Mouse (Mus musculus) spleen, postnatal 0 days (tissue): Measurements from ENCODE around the gene Sp2. TPM values are rescaled to one million over a fixed set of nuclear protein-coding genes. Genes with fewer than 3 reads are reported as not detected.

Source experiments
- polyA plus RNA-seq: library from polyadenylated mRNA; unstranded; fragments of >200 nt; fragmentation: Nextera tagmentation; extraction: Ambion mirVana; gene quantifications from 2 replicates; pipeline ENCODE4 v1.2.1, GENCODE M21; 2015

Gene Sp2
- polyA plus RNA-seq: 14.4 and 14.5 TPM in 2 replicates

DNA sequence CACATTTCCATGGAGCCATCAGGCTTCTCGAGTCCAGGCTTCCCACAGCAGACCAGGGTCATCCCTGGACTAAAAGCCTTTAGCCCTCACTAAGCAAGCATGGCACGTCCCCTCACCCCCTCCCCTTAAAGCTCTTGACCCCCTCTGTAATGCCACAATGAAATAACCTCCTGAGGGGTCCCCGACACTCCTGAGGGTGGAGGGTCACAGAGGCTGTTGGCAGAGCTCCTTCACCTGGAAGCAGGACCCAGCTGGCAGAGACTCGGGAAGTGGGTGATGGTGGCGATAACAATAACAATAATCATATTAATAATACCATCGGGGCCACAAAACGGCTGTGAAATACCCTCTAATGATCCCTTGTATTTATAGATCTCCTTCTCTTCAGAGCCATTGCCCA, at the start of gene Sp2:
Sp2 (minus strand) TSS at position 101 of the 400 bp plus-strand sequence.

DNA sequence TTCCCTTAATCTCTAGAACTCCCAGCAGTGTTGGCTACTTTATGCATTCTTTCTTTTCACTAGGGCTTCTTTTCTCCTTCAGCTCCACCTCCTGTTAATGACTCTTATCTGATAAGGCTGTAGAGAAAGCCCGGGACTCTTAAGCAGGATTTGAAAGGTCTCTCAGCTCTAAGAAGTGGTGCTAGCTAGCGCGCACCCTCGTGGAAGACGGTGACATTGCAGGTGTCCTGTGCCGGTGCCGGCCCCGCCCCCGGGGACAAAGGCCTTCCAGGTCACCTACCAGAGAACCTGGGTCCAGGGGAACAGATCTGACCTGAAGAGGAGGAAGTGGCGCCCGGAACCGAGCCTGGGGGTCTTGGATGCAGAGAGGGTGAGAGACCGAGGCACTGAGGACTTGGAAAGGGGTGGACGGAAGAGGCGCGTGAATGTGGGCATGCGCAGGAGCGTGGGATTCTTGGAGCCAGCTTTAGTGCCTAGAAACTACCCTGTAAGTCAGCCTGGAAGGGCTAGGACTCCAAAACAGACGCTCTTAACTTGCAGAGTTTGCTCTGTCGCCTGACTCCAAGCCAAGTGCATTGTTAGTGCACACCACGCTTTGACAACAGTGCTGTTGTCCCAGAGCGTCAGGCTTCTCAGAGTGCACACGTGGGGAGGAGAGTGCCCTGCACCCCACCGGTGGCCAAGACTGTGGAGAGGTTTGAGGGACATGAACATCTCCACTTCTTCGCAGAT, 47.1 kb upstream of the Sp2 start, which contains the start of gene Scrn2:
Scrn2 (plus strand) TSS at position 253 of the 732 bp plus-strand sequence.

DNA sequence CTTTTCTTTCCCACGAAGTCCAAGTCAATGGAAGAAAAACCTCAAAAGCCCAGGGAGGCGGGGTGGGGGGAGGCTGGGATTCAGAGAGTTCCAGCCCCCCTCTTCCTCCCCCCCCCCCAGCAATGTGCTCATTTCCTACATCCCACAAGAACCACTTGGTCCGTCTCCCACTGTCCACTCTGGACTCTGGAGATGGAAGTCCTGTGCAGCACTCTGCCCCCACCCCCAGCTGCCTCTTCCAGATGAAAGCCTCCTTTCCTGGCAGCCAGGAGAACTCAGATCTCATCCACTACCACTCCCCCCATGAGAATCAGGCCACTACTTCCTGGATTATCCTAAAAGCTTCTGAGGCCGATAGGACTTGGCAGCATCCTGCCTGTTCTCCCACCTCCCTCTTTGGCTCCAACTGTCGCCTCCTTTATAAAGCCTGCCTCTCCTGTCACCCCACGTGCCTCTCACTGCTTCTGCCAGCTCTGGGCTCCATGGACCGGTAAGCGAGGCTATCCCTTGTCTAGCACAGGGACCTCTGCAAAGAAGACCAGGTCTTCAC, 30.4 kb upstream of the Sp2 start, which contains the start of gene Sp6:
Sp6 (plus strand) TSS at position 274 of the 550 bp plus-strand sequence.

DNA sequence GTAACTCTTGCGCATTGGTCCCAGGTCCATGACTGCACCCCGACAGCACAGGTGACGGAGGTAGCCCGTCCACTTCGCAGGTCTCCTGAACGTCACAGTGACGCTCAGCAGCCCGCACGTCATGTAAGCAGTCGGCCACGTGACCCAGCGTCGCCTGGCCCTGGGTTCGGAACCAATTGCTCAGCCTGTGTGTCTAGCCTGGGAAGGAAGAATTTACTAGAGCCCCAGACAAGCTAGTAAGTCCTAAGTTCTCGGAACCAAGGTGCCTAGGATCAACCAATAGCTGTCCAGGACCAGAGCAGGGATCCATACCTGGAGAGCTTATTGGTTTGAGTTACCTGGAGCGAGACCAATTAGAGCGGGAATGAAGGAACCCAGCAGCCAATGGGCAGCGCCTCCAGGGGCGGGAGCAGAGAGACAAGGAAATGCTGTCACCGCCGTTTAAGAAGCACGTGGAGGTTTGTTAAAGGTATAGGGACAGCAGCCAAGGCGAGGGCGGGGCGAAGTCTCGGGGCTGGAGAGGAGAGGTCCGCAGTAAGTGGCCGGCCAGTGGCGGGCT, 38.9 kb downstream of the Sp2 start, which contains the start of gene Pnpo:
Pnpo (minus strand) TSS at position 241 of the 559 bp plus-strand sequence.

DNA sequence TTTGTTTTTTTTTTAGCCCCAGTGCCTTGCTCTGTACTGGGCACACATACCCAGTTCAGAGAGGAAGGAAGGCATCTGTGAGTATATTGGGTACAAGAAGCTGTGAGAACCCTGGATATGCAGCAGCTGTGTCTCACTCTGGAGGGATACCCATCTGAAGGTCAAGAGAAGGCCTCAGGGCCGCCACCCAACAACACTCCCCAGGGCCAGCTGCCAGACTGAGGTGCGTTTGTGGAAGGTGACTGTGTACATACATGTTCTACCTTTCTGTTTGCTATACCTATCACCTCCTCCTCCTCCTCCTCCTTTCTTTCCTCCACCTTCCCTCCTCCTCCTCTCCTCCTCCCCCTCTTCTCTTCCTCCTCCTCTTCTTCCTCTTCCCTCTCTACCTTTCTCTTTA, 54.7 kb downstream of the Sp2 start, which contains the start of gene Prr15l:
Prr15l (plus strand) TSS at position 17 of the 400 bp plus-strand sequence.

DNA sequence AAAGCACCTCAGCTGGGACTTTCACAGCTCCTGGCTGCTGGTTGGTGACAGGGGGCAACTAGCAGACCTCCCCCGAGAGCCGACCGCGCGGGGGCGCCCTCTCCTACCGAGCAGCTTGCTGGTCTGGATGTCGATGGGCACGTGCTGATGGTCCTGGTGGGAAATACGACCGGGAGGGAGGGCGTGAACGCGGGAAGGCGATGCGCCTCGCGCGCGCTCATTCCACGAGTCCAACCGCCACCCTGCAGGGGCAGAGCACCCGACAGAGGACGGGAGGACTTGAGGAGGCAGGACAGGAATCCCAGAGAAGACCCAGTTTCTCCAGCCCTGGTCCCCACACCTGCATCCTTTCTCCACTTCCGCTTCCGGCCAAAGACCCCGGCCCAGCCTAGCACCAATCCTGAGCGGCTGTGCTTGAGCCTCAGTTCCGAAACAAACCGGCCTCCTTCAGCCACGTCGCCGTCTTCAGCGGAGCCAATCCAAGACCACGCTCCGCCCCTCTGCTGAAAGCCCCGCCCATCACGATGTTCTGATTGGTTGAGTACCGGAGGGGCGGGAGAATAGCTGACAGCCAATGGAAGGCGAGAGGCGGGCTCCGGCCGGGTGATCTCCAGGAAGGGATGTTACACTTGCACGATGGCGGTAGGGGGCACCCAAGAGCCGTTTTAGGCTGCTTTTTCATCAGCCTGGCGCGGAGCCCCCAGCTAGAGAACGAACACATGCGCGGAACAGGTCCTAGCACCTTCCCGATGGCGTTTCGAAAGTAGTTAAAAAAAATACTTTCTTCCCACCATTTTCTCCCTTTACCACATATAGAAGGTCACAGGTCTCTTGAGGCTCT, 66.5 kb downstream of the Sp2 start, which contains the start of gene Cdk5rap3:
Cdk5rap3 (minus strand) TSS at position 453 of the 841 bp plus-strand sequence.

Other genes with a start within 250 kb of the Sp2 start
- 12.6 and 14.4 TPM in 2 replicates for gene Snx11, start 205.4 kb downstream of the Sp2 start, polyA plus RNA-seq
- gene Cbx1, start 193.8 kb downstream of the Sp2 start, polyA plus RNA-seq: 48.6 and 50.7 TPM in 2 replicates
- 18.3 and 22.8 TPM in 2 replicates for gene Nfe2l1, start 153.0 kb downstream of the Sp2 start, polyA plus RNA-seq
- gene Copz2, start 133.1 kb downstream of the Sp2 start, polyA plus RNA-seq: 33.8 and 42.6 TPM in 2 replicates
- 44.2 and 45.6 TPM in 2 replicates for gene Cdk5rap3, start 66.5 kb downstream of the Sp2 start, polyA plus RNA-seq
- 3.2 and 4.4 TPM in 2 replicates for gene Prr15l, start 54.9 kb downstream of the Sp2 start, polyA plus RNA-seq
- 410 and 492 TPM in 2 replicates for gene Pnpo, start 39.0 kb downstream of the Sp2 start, polyA plus RNA-seq
- gene Sp6, start 30.4 kb upstream of the Sp2 start, polyA plus RNA-seq: 0.11 TPM in 1 of 2 replicates, not detected in the other
- gene Scrn2, start 47.0 kb upstream of the Sp2 start, polyA plus RNA-seq: 6.8 and 8.7 TPM in 2 replicates
- gene Lrrc46, start 58.4 kb upstream of the Sp2 start, polyA plus RNA-seq: 0.41 TPM in 2 replicates
- gene Mrpl10, start 58.6 kb upstream of the Sp2 start, polyA plus RNA-seq: 41.0 and 45.8 TPM in 2 replicates
- gene Osbpl7, start 67.7 kb upstream of the Sp2 start, polyA plus RNA-seq: 4.7 and 7.1 TPM in 2 replicates
- 0.41 and 0.92 TPM in 2 replicates for gene Tbx21, start 132.4 kb upstream of the Sp2 start, polyA plus RNA-seq
- gene Tbkbp1, start 168.5 kb upstream of the Sp2 start, polyA plus RNA-seq: 3.0 and 4.4 TPM in 2 replicates
- gene Kpnb1, start 204.9 kb upstream of the Sp2 start, polyA plus RNA-seq: 27.6 and 28.1 TPM in 2 replicates